Mouse (Mus musculus): ENCODE data around the gene Rbfox1. TPM values are rescaled to one million over a fixed set of nuclear protein-coding genes. Genes with fewer than 3 reads are reported as not detected.

The Rbfox1 gene
- polyA plus RNA-seq, 1 experiment from 2014 or later = 1.6 TPM

GRCm38 (mm10) chr16:7039404-7040367, 1154.5 kb downstream of the Rbfox1 start:
- WGBS = 2% methylated on average over 30 of the region's 30 CpGs
- no peaks in the 10 kb centered on the region for H3K4me1 ChIP-seq (replicated peaks; ENCODE audit: control insufficient read depth, insufficient read depth, low read length)
- peak overlapping the region; percentile 33 for H3K4me2 ChIP-seq (ENCODE audit: low read depth, low read length)
- H3K27me3 ChIP-seq (ENCODE audit: control insufficient read depth, insufficient read depth, low read depth, low read length) = peaks cover 24% of the 10 kb centered on the region
- no peak for ATAC-seq (ENCODE audit: low read depth)
- no peak overlapping the region for H3K9ac ChIP-seq (ENCODE audit: low read length)
- peak overlapping the region; percentile 9 for H3K4me3 ChIP-seq (ENCODE audit: low read length)
- H3K36me3 ChIP-seq (ENCODE audit: control insufficient read depth, insufficient read depth, low read length) = no peaks in the 10 kb centered on the region
- H3K27ac ChIP-seq (ENCODE audit: low read length) = no peak overlapping the region
- no peaks in the 10 kb centered on the region for H3K9me3 ChIP-seq (ENCODE audit: control insufficient read depth, low read length)

DNA sequence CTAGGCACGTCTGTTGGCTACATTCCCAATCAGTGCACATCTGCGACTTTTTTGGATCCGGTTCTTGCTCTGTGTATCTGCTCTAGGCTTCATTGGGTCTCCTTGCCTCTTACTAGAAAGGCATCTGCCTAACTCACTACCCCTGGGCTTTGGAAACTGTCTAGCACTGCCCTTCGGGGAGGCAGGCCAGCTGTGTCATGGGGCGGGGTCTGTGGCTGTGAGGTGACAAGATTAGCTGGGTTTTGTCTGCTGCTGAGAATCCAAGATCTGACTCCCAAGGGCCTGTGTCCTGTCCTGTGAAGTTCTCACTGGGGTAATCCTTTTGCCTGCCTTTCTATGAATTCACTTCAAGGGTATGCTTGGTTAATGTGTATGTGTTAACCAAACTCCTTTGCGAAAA, 1155.5 kb downstream of the Rbfox1 start:
- no peaks in the 10 kb centered on the region for H3K4me1 ChIP-seq (replicated peaks; ENCODE audit: control insufficient read depth, insufficient read depth, low read length)
- H3K9ac ChIP-seq (ENCODE audit: low read length) = no peak overlapping the region
- H3K27me3 ChIP-seq (ENCODE audit: control insufficient read depth, insufficient read depth, low read depth, low read length) = peaks cover 24% of the 10 kb centered on the region
- no peak overlapping the region for H3K27ac ChIP-seq (ENCODE audit: low read length)
- no peak for ATAC-seq (ENCODE audit: low read depth)
- H3K9me3 ChIP-seq (ENCODE audit: control insufficient read depth, low read length) = no peaks in the 10 kb centered on the region
- no peak overlapping the region for H3K4me2 ChIP-seq (ENCODE audit: low read depth, low read length)
- WGBS = 23% methylated on average over 6 of the region's 6 CpGs
- no peaks in the 10 kb centered on the region for H3K36me3 ChIP-seq (ENCODE audit: control insufficient read depth, insufficient read depth, low read length)
- H3K4me3 ChIP-seq (ENCODE audit: low read length) = no peak overlapping the region

DNA sequence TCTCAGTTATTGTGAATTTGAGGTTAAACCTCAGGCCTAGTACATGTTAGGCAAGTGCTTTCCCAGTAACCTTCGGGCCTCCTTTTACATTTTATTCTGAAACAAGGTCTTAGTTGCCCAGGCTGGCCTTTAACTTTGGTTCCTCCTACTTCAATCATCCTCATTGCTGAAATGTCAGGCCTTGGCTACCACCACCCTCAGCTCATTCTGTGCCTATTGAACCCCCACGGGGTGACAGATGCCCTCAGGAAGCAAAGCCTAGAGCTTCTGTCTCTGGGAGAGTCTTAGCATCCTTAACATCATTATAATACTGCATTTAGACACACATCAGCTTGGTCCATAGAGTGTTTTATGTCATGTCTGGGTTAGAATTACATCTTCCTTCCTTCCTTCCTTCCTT, 1162.3 kb downstream of the Rbfox1 start:
- Histone ChIP-seq H3K9me3 (ENCODE audit: control insufficient read depth, low read length) (no peaks in the 10 kb centered on the region), H3K27ac (ENCODE audit: low read length) (no peak overlapping the region), H3K36me3 (ENCODE audit: control insufficient read depth, insufficient read depth, low read length) (no peaks in the 10 kb centered on the region), H3K4me2 (ENCODE audit: low read depth, low read length) (no peak overlapping the region), H3K4me3 (ENCODE audit: low read length) (no peak overlapping the region), H3K9ac (ENCODE audit: low read length) (no peak overlapping the region), H3K27me3 (ENCODE audit: control insufficient read depth, insufficient read depth, low read depth, low read length) (no peaks in the 10 kb centered on the region), H3K4me1 (replicated peaks; ENCODE audit: control insufficient read depth, insufficient read depth, low read length) (no peaks in the 10 kb centered on the region)
- 82% methylated on average over 2 of the region's 2 CpGs for WGBS
- no peak for ATAC-seq (ENCODE audit: low read depth)

DNA sequence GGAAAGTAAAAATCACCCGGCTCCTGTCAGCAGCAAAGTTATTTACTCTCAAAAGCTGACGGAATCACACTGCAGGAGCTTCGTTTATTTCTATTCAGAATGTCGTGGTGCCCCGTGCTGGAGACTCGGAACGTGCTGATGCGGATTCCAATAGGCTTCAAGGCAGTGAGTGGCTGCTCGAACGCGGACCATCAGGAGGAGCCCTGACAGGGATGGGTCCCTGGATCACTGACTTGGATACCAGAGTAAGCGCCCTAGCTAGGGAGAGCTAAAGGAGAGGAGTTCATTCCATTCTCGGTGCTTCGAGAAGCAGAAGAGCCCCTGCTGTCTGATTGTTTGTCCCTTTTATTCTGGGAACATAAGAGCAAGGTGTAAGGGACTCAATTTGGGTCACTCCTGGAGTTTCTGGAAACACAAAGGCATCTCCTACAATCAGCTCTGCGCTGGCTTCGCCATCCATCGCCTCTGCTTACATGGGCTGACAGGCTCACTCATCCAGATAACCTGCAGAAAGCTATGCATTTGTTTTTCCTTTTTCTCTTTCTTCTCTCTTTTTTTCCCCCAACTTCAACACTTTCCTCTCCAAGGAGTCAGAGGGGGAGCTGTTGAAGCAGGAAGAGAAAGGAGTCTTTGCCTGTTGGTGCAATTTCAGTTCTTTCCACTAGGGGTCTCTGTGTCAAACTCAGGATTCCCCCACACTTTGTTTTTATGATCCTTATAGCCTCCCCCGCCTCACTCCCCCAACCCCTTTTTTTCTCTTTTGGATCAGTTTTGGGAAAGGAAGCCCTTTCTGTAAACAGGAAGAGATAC, 1164.2 kb downstream of the Rbfox1 start:
- peak; percentile 47; the same call in 1 of the 2 replicates for ATAC-seq (ENCODE audit: low read depth)

DNA sequence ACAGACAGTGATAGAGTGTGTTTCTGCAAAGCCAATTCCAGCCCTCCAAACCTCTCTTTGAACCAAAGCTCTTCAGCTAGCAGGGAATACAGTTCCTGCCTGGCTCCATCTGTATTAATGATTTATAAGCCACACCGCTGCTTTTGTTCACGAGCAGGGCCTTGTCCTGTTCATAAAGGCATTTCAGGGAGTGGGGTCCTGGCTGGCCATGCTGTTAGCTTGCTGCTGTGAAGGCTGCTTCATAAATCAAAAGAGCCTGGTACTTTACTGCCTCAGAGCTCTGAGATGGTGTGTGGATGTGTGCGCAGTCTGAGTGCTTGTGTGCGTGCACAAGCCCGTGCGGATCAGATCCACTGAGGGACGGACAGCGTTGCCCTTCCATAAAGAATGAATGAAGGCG, 1165.8 kb downstream of the Rbfox1 start:
- no peaks in the 10 kb centered on the region for H3K9me3 ChIP-seq (ENCODE audit: control insufficient read depth, low read length)
- H3K9ac ChIP-seq (ENCODE audit: low read length) = no peak overlapping the region
- H3K4me2 ChIP-seq (ENCODE audit: low read depth, low read length) = no peak overlapping the region
- no peaks in the 10 kb centered on the region for H3K4me1 ChIP-seq (replicated peaks; ENCODE audit: control insufficient read depth, insufficient read depth, low read length)
- no peaks in the 10 kb centered on the region for H3K27me3 ChIP-seq (ENCODE audit: control insufficient read depth, insufficient read depth, low read depth, low read length)
- WGBS = 70% methylated on average over 9 of the region's 9 CpGs
- H3K27ac ChIP-seq (ENCODE audit: low read length) = no peak overlapping the region
- H3K4me3 ChIP-seq (ENCODE audit: low read length) = no peak overlapping the region
- no peak for ATAC-seq (ENCODE audit: low read depth)
- no peaks in the 10 kb centered on the region for H3K36me3 ChIP-seq (ENCODE audit: control insufficient read depth, insufficient read depth, low read length)

More for the DNA sequence above, 1164.2 kb downstream of the Rbfox1 start:
- H3K9me3 ChIP-seq (ENCODE audit: control insufficient read depth, low read length) = no peaks in the 10 kb centered on the region
- H3K27ac ChIP-seq (ENCODE audit: low read length) = no peak overlapping the region
- H3K27me3 ChIP-seq (ENCODE audit: control insufficient read depth, insufficient read depth, low read depth, low read length) = no peaks in the 10 kb centered on the region
- no peaks in the 10 kb centered on the region for H3K4me1 ChIP-seq (replicated peaks; ENCODE audit: control insufficient read depth, insufficient read depth, low read length)
- H3K9ac ChIP-seq (ENCODE audit: low read length) = no peak overlapping the region
- H3K36me3 ChIP-seq (ENCODE audit: control insufficient read depth, insufficient read depth, low read length) = no peaks in the 10 kb centered on the region
- peak overlapping the region; percentile 42 for H3K4me2 ChIP-seq (ENCODE audit: low read depth, low read length)
- H3K4me3 ChIP-seq (ENCODE audit: low read length) = peak overlapping the region; percentile 18; the same call in 1 of the 2 replicates
- 11% methylated on average over 18 of the region's 18 CpGs for WGBS

- H3K36me3 ChIP-seq (ENCODE audit: control insufficient read depth, insufficient read depth, low read length) = no peaks in the 10 kb centered on the region
- H3K4me1 ChIP-seq (replicated peaks; ENCODE audit: control insufficient read depth, insufficient read depth, low read length) = no peaks in the 10 kb centered on the region
- H3K27ac ChIP-seq (ENCODE audit: low read length) = no peak overlapping the region
- WGBS = 55% methylated on average over 9 of the region's 9 CpGs
- H3K9me3 ChIP-seq (ENCODE audit: control insufficient read depth, low read length) = no peaks in the 10 kb centered on the region
- H3K4me2 ChIP-seq (ENCODE audit: low read depth, low read length) = no peak overlapping the region
- H3K27me3 ChIP-seq (ENCODE audit: control insufficient read depth, insufficient read depth, low read depth, low read length) = no peaks in the 10 kb centered on the region
- ATAC-seq (ENCODE audit: low read depth) = no peak
- H3K9ac ChIP-seq (ENCODE audit: low read length) = no peak overlapping the region
- H3K4me3 ChIP-seq (ENCODE audit: low read length) = no peak overlapping the region
Observed at GRCm38 (mm10) chr16:7051991-7052390, 1166.8 kb downstream of the Rbfox1 start.

DNA sequence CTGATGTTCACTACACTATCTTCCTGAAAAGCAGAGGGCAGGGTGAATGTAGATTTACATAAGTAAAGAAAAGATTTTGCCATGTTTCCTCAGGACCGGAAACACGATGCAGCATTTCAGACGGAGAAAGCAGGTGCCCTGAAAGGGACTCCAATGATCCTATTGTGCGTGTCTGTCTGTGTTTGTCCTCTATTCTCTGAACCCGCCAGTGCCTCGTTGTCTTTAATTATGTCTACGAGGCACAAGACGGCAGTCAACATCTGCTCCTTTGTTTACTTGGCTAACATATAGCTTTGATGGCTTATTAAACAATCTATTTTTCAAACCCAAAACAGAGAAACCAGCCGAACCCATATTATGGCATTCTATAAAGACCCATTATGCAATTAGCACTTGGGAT, 1167.3 kb downstream of the Rbfox1 start:
- WGBS = 32% methylated on average over 9 of the region's 9 CpGs

GRCm38 (mm10) chr16:7057789-7058188, 1172.6 kb downstream of the Rbfox1 start:
- no peak for ATAC-seq (ENCODE audit: low read depth)
- WGBS = 53% methylated on average over 3 of the region's 3 CpGs

More for the DNA sequence above, 1167.3 kb downstream of the Rbfox1 start:
- no peak overlapping the region for H3K4me2 ChIP-seq (ENCODE audit: low read depth, low read length)
- ATAC-seq (ENCODE audit: low read depth) = no peak
- no peaks in the 10 kb centered on the region for H3K9me3 ChIP-seq (ENCODE audit: control insufficient read depth, low read length)
- H3K9ac ChIP-seq (ENCODE audit: low read length) = no peak overlapping the region
- H3K27me3 ChIP-seq (ENCODE audit: control insufficient read depth, insufficient read depth, low read depth, low read length) = no peaks in the 10 kb centered on the region
- H3K27ac ChIP-seq (ENCODE audit: low read length) = no peak overlapping the region
- no peaks in the 10 kb centered on the region for H3K4me1 ChIP-seq (replicated peaks; ENCODE audit: control insufficient read depth, insufficient read depth, low read length)
- H3K36me3 ChIP-seq (ENCODE audit: control insufficient read depth, insufficient read depth, low read length) = no peaks in the 10 kb centered on the region
- no peak overlapping the region for H3K4me3 ChIP-seq (ENCODE audit: low read length)

DNA sequence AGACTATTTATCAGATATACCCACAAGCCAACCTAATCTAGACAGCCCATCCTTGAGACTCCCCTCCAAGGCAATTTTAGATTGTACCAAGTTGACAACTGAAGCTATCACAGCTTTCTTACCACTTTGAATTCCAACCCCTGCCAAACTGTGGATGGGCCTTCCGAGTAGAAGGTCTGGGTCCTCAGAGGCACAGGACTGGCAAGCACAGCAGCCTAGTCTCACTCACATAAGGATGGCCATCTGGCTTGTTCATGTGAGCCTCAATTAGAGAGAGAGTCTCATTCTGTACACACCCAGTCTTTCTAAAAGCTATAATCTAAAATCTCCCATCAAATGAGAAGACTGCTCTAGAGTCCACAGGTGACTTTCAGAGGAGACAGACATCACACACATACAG, 1173.4 kb downstream of the Rbfox1 start:
- Histone ChIP-seq H3K4me3 (ENCODE audit: low read length) (no peak overlapping the region), H3K4me1 (replicated peaks; ENCODE audit: control insufficient read depth, insufficient read depth, low read length) (no peaks in the 10 kb centered on the region), H3K36me3 (ENCODE audit: control insufficient read depth, insufficient read depth, low read length) (no peaks in the 10 kb centered on the region), H3K27ac (ENCODE audit: low read length) (no peak overlapping the region), H3K9me3 (ENCODE audit: control insufficient read depth, low read length) (no peaks in the 10 kb centered on the region), H3K9ac (ENCODE audit: low read length) (no peak overlapping the region), H3K4me2 (ENCODE audit: low read depth, low read length) (no peak overlapping the region), H3K27me3 (ENCODE audit: control insufficient read depth, insufficient read depth, low read depth, low read length) (no peaks in the 10 kb centered on the region)
- WGBS = 76% methylated on average over 1 of the region's 1 CpGs
- no peak for ATAC-seq (ENCODE audit: low read depth)

More at GRCm38 (mm10) chr16:7057789-7058188, 1172.6 kb downstream of the Rbfox1 start:
- no peak overlapping the region for H3K9ac ChIP-seq (ENCODE audit: low read length)
- no peak overlapping the region for H3K4me2 ChIP-seq (ENCODE audit: low read depth, low read length)
- H3K36me3 ChIP-seq (ENCODE audit: control insufficient read depth, insufficient read depth, low read length) = no peaks in the 10 kb centered on the region
- H3K27ac ChIP-seq (ENCODE audit: low read length) = no peak overlapping the region
- no peaks in the 10 kb centered on the region for H3K9me3 ChIP-seq (ENCODE audit: control insufficient read depth, low read length)
- H3K27me3 ChIP-seq (ENCODE audit: control insufficient read depth, insufficient read depth, low read depth, low read length) = no peaks in the 10 kb centered on the region
- H3K4me3 ChIP-seq (ENCODE audit: low read length) = no peak overlapping the region
- no peaks in the 10 kb centered on the region for H3K4me1 ChIP-seq (replicated peaks; ENCODE audit: control insufficient read depth, insufficient read depth, low read length)

Data from lung, embryonic 16.5 days (tissue).